Mouse (Mus musculus) left cerebral cortex, postnatal 25 days (tissue): Measurements from ENCODE around the gene Tomm40l. TPM values are rescaled to one million over a fixed set of nuclear protein-coding genes. Genes with fewer than 3 reads are reported as not detected.
A peak's percentile ranks its signal among the peaks of the same experiment; 100 is the strongest.

Source experiments
- DNase-seq, 2 experiments: peaks; one replicate each; pipeline ENCODE4 v3.0.0; 2022; ENCODE audit warnings: low spot score in 2 of 2, mixed read lengths in 1 of 2
- intact Hi-C: fragments of 180-260 bp; cut with DNase I; formaldehyde crosslinking; loops from one replicate; pipeline ENCODE4 v1.15.1; 2025
- total RNA-seq, 2 experiments: library from RNA; stranded (reverse); gene quantifications; 2 replicates each; pipeline ENCODE4 v1.2.3; 2021

The Tomm40l gene
- total RNA-seq, 2 experiments from 2014 or later: 71.8 to 89.6 TPM

DNA sequence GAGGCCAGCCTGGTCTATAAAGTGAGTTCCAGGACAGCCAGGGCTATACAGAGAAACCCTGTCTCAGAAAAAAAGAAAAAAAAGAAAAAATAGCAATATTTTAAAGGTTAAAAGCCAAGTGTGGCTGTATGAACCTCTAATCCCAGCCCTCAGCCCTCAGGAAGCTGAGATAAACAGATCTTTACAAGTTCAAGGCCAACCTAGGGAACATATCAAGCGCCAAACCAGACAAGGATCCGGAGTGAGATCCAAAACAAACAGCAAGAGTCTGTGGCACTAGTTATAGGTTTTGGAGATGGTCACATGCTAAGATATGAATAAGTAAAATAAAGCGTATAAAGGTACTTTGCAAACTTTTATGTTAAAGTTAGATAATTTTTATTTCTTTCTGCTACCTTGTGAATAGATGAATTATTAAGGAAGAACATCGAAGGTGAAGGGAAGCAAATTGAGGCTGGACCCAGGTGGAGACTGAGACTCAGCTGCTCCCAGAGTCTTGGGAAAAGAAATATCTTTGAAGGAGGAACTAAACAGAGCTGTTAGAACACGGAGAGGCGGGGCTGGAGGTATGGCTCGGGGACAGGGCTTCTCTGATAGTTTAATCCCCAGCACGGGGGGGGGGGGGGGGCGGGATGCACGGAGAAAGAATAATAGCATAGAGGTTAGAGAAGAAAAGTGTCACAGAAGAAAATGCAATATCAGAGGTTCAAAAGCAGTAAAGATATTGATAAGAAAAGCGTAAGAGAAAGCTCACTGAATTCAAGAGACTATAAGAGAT is 18.7 kb downstream of the Tomm40l start:
- intact Hi-C loops: no loop called here
- no peak for DNase-seq

DNA sequence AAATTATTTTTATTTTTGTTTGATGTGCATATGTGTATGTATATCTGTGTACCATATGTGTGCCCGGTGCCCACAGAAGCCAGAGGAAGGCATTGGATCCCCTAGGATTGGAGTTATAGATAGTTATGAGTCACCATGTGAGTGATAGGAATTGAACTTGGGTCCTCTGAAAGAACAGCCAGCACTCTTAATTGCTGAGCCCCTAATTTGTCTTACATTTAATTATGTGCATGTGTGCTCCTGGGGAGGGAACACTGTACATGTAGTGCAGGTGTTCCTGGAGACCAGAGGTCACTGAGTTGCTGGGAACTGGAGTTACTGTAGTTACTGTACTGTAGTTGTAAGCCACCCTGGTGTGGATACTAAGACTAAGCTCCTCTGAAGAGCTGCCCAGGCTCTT is 21.5 kb downstream of the Tomm40l start:
- intact Hi-C loops: no loop called here
- no peak for DNase-seq

DNA sequence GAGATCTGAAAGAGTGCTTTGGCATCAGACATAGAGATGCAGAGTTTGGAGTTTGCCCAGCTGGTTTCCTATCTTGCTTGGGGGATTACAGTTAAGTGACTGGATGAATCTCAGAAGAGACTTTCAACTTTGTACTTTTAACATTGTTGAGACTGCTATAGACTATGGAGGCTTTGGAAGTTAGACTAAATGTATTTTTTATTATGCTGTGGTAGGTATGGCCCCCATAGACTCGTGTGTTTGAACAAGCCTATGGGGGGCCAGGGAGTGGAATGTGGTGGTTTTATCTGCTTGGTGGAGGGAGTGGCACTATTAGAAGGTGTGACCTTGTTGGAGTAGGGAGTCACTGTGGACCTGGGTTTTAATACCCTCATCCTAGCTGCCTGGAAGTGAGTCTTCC is 22.8 kb downstream of the Tomm40l start:
- intact Hi-C loops: no loop called here
- no peak for DNase-seq

DNA sequence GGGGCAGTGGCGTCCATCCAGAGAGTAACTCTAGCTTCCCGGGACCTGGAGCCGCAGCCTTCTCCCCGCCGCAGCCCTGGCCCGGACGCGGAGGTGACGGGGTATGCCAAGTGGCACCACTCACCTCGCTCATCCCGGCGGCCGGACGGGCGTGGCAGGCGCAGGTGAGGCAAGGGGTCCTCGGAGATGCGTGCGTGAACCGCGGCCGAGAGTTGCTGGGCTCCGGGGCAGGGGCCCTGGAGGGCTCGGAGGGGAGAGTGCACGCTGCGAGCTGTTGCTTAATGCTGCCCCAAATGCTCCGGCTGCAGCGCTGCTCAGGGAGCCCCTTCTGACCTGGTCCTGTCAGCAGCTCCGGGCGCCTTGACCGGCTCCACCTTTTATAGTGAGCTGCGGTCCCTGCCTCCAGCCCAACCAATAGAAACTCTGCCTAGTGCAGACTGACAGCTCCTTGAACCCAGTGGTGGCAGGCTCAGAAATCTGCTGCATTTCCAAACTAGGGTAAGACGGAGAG is 26.4 kb downstream of the Tomm40l start, which contains the start of gene Pcp4l1:
TSS of gene Pcp4l1 (minus strand) at position 382 of the 511 bp plus-strand sequence.
- intact Hi-C loops: no loop called here
- peak; percentile 47 to 77 for DNase-seq

DNA sequence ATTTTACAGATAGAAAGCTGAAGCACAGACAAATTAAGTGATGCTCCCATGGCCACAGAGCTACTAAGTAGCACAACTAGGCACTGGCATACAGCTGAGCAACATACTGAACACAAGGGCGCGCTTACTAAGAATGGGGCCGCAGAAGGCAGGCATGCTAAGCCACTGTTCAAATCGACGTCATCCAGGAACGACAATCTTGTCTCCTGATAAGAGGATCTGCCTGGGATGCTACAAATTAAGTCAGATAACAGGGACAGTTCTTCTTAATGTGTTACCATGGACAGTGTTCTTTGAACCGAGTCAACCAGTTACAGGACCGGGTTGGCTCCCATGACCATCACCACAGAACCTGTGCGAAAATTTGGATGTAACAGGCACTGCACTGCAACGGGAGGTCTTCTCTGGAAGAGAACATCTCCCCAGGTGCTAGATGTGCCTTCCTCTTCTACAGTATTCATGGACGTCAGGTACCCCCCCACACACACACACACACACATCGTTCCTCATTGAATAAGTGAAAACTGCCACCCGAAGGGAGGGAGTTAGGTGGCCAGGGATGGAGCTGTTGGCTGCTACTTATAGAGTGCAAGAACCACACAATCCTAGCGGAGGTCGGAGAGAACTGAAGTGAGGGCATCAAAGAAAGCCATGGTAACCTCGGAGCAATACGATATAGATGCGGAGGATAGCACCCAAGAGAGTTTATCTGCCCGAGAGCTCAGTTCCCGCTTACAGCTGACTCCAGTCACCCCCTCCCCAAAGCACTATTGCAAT is 27.1 kb downstream of the Tomm40l start:
- intact Hi-C loops: no loop called here
- DNase-seq: no peak

DNA sequence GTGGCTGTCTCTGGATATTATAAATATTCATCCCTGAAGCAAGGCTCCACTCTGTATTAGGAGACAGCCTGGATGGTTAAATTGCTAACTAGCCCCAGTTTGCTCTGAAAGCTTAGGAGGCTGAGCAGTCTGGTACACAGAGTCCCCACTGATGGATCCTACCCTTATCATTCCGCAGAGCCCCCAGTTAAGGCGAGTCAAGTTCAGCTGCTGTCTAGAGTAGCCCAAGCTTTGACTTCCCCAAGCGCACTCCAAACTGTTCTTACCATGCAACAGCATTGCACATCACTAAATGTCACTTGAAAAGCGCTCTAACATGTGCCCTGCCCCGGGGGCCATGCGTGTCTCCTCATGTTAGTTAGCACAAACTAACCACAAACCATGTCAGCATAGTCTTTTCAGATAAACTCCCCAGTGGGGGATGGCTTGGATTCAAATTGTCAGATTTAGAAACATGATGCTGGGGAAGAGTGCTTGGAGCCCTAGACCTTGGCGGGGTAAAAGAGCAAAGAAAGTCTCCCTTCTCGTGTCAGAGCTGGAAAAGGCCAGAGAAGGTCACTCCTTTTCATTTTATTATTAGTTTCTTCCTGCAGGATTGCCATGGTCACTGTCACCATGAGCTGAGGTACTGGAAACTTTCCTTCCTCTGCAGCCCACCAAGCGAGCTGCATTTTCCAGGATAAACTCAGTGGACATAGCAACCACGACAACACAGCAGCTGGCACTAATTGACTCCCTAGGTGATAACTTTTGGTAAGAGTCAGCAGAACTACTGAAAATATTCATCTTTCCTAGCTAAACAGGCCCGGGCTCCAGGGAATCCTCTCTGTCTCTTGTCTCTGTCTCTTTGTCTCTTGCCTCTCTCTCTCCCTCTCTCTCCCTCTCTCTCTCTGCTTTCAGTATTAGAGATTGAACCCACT is 28.1 kb downstream of the Tomm40l start:
- no peak for DNase-seq
- intact Hi-C loops: no loop called here

DNA sequence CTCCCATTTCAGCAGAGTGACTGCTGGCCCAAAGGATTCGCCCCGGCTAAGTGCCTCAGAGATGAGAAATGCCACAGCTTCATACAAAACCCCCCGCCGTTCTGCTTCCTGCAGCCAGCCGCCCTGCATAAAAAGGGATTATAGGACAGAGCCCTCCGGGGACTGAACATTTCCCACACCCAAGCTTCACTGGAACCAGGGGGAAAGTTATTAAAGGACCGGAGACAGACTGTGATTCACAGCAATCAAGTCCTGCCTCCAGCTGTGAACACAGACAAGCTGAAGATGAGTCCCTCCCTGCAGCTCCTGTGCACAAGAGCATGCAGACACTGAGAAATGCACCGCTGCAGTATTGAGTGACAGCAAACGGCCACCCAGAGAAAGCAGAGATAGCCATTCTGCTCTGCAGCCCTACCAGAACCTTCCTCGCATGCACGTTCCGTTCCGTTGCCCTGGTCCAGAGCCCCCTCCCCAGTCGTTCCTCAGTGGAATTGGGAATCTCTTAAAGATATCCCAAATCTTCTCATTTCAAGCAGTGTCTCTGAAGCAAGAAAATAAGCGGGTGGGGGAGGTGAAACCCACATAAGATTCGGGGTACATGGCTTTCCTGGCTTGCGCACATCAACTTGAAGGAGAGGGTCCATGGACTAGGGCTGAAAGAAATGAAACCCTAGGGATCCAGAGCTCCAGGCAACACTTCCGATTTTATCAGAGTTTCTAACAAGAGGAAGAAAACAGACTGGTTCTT is 29.0 kb downstream of the Tomm40l start:
- peak in 1 of 2 experiments; percentile 22 for DNase-seq
- intact Hi-C loops: no loop called here

DNA sequence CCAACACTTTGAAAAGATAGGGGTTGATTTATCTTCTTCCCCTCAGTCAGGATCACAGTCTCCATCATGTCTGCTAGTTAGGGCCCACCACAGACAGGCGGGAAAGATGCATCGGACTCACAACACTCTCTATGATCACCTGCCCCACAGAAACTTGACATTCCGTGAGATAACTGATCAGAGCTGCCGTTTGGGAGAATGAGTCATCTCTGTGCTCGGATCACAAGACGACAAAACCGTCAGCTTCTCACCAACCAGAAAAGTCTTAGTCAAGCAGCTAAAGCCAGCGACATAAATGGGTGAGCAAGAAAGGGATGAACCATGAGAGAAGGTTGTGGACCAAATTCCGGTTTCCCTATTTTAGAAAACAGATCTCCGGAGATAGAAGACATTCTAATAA is 30.0 kb downstream of the Tomm40l start:
- intact Hi-C loops: no loop called here

DNA sequence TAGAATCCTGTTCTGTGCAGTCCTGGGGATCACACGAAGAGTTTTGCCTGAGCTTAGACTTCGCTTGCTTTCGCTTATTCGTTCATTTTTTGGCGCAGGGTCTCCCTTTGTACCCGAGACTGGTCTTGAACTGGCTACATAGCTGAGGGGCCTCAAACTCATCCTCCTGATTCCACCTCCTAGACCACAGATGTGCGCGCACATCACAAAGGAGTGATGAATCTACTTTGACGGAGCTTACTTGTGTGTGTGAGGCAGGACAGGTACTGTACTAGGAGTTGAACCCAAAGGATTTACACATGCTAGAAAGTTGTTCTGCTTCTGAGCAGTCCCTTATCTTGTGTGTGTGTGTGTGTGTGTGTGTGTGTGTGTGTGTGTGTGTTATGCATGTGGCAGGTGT is 31.5 kb downstream of the Tomm40l start:
- intact Hi-C loops: no loop called here
- DNase-seq: no peak

More for the DNA sequence above, 30.0 kb downstream of the Tomm40l start:
- no peak for DNase-seq

DNA sequence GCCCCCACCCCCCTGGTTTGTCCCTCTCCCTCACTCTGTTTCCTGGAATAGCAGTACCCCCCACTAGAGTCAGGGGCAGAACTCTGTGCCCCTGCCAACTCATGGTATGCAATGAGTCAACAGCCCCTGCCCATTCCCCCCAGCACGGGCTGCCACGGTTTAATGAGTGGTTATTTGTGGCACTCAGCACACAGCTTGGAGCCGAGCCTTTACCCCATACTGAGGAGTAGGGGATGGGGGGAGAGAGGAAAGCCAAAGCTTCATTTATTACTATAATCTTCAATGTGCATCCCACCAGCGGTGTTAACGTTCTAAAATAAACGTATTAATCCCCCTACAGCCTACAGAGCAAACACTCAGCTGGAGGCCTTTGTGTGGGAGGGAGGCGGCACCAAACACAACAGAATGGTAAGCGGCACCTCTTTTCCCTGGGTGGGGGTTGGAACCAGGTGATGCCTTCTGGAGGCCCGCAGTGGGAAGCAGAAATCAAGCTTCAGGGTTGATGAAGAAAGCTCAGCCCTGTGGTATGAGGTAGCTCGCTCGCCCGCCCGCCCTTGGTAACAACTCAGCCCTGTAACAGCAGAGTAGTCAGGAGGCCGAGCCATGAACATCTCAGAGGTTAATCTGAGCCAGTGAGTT is 32.7 kb downstream of the Tomm40l start:
- intact Hi-C loops: no loop called here

DNA sequence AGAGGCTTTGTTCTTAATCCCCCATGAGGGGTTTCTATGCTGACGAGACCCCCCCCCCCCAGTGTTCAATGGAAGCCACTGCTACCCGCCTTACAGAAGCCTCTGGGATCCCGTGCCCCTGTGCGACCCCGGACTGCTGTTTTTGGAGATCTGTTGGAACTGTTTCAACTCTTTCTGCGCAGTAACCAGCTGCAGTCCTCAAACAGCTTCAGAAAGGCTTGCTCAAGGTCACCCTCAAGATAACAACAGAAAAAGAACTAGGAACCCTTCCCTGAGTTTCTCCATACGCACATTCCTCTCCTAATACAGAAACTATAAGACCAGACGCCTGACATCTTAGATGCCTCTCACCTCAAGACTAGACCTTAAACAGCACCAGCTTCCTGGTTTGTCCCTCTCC is 33.3 kb downstream of the Tomm40l start:
- DNase-seq: no peak
- intact Hi-C loops: no loop called here

More for the DNA sequence above, 32.7 kb downstream of the Tomm40l start:
- no peak for DNase-seq

DNA sequence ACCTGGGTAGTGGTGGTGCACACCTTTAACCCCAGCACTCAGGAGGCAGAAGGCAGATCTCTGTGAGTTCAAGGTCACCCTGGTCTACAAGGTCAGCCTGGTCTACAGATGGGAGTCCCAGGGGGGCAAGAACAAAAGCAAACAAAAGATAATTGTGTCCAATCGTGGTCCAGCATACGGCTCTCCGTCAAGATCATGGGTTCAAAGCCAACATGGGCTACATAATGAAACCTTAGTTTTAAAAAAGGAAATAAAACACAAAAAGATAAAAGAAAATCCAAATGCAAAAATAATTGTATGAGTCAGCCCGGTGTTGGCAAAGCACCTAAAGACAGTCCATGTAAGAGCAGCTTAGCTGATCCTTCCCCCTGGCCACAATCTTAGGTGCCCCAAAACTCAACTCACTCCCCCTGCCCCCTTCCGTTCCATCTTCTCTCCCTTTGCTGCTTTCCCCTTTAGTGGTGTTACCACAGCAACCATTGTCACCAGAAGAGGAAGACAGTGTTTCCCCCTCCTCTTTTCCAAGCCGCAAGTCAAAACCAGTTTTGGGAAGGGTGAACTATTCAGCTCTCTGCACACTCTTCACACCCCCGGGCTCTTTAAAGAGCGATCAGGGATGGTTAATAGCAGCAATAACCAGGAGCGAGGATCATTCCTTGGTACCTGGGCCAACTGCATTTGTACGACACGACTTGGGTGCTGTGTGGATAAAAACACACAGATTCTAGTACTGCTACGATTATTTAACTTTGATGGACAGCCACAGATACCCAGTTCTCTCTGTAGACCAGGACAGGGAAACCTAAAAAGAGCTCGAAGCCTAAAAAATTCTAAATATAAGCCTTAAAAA is 34.2 kb downstream of the Tomm40l start:
- intact Hi-C loops: no loop called here
- DNase-seq: no peak

DNA sequence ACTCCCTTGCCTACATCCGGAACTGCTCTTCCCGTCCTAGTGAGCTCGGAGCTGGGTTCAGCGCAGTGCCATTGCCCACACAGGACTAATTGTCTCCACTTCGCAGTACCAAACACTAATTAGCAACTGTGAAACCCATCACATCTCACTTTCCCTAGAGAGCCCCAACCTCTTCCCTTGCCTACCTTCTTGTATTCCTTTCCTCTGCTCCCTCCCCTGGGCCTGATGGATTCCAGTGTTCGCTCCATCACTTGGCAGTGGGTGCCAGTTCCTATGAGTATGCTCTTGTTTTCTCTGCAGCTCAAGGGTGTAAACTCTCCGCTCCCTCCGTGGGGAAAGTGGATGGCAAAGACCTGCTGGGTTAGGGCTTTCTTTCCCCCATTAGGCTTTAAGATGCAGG is 36.7 kb downstream of the Tomm40l start:
- intact Hi-C loops: no loop called here
- no peak for DNase-seq

DNA sequence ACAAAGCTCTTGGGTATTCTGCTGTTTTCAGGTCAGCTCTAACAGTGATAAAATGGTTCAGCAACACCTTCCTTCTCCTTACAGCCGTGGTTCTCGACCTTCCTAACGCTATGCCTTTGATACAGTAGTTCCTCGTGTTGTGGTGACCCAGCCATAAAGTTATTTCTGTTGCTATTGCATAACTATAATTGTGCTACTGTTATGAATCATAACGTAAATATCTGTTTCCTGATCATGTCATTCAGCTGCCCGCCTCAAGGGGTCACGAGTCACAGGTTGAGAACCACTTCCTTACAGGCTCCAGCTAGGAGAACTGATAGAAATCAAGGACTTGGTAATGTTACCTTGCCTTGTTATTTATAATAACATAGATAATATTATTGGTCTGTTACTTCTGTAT is 38.0 kb downstream of the Tomm40l start:
- DNase-seq: no peak
- intact Hi-C loops: no loop called here

DNA sequence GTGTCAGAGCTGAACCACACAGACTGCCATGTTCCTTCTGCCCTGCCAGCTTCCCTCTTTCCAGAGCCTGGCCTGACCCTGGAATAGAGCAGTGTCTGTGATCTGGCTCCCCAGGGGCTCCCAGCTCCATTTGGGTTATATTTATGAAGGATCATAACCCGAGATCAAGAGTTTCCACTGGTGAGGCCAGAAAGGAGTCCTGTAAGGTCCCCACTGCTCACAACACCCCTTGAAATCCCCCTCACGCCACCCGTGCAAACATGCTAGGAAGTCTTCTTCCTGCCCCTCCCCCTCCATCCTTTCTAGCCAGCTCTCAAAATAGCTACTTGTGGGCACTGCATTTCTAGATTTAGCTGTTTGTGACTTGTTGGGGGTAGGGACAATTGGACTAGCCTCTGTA is 38.7 kb downstream of the Tomm40l start:
- intact Hi-C loops: no loop called here
- DNase-seq: no peak

DNA sequence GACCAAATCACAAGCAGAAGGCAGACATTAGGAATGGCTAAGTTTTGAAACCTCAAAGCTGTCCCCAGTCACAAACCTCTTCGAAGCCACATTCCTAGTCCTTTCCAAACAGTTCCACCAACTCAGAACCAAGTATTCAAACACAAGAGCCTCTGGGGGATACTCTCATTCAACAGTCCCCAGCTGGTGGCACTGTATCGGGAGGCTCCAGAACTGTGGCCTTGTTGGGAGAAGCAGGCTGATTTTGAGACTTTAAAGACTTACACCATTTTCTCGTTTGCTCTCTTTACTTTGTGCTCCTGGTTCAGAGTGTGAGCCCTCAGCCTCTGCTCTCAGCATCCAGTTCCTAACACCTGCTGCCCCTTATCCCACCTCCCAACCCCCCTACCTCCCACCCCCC is 39.3 kb downstream of the Tomm40l start:
- no peak for DNase-seq
- intact Hi-C loops: no loop called here

DNA sequence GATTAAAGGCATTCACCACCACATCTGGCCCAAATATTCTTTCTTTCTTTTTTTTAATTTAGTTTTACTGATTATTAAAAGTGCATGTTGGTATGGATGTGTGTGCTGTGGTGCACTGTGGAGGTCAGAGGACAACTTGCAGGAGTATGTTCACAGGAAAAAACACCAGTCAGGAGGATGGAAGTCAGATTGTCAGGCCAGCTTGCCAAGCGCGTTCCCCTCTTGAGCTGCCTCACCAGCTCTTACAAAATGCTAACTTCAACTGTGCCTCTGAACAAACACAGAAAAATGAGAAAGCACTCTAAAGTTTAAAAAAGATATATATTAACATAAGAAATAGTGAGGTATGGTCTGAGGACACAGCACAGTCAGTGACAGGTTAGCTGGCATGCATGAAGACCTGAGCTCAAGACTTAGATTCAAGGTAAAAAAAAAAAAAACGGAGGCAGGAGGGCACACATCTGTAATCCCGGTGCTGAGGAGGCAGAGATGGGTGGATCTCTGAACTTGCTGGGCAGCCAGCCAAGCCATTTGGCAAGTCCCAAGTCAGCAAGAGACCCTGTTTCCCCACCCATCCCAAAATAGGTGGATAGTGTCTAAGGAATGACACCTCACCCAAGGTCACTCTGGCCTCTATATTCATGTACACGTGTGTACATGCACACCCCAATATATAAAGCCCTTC is 42.7 kb downstream of the Tomm40l start:
- intact Hi-C loops: loop anchor here (10.0 kb wide), 1 partner anchor 265 kb away; no protein-coding TSS in a partner anchor
- DNase-seq: no peak
